31 mouse cellular contexts compared by ENCODE assay signal in the genomic region with DNA sequence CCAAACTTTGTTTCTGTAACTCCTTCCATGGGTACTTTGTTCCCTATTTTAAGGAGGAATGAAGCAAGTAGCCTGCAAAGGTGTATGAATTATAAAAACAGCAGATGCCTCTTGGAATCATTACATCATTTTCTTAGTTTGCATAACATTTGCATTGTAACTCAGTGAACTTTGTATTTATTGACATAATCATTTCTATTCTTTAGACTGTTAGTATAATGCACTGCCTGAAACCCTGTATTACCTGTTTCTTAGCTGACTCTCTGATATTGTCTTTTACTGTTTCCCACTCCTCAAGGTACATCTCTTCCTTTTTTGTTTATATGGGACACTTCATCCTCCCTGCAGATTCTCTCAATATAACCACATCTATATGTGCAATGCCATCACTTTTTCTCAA.
"Had no signal": no experiment of that assay in that cellular context is flagged by ENCODE, and none has a peak within 500 bp of the region (broad histone marks: within the 10 kb centered on the region; RNA-seq: fewer than 3 reads in every experiment).

No protein-coding gene starts in this region.

- H3K9ac ChIP-seq: limb, embryonic 12.5 days; limb, embryonic 13.5 days; limb, embryonic 15.5 days; liver, embryonic 12.5 days; liver, embryonic 13.5 days; liver, embryonic 14.5 days; liver, embryonic 15.5 days; liver, postnatal 0 days; lung, embryonic 14.5 days; lung, embryonic 15.5 days; midbrain, embryonic 12.5 days; midbrain, embryonic 13.5 days; midbrain, embryonic 15.5 days had no signal

- H3K27ac ChIP-seq: limb, embryonic 10.5 days; limb, embryonic 12.5 days; limb, embryonic 13.5 days; limb, embryonic 15.5 days; liver, embryonic 12.5 days; liver, embryonic 13.5 days; liver, embryonic 14.5 days; liver, embryonic 15.5 days; lung, embryonic 15.5 days; macrophage; midbrain, embryonic 10.5 days; midbrain, embryonic 12.5 days; midbrain, embryonic 13.5 days; midbrain, embryonic 15.5 days had no signal

- DNase-seq: left cerebral cortex, postnatal 4 days; liver; liver, embryonic 13.5 days; liver, postnatal 0 days; lung, adult 18-20 months; lung, adult 2 months; lung, embryonic 14.5 days; lung, postnatal 10 days; lung, postnatal 14 days; lung, postnatal 36 days; lung, postnatal 4 days; midbrain, embryonic 14.5 days had no signal

- H3K27me3 ChIP-seq: limb, embryonic 12.5 days; limb, embryonic 13.5 days; limb, embryonic 15.5 days; liver, embryonic 12.5 days; liver, embryonic 13.5 days; liver, embryonic 15.5 days; lung, embryonic 15.5 days; megakaryocyte, embryonic 14.5 days; midbrain, embryonic 12.5 days; midbrain, embryonic 13.5 days; midbrain, embryonic 15.5 days had no signal

- H3K9me3 ChIP-seq: limb, embryonic 10.5 days; limb, embryonic 12.5 days; limb, embryonic 13.5 days; limb, embryonic 15.5 days; liver, embryonic 12.5 days; liver, embryonic 13.5 days; liver, embryonic 15.5 days; lung, embryonic 15.5 days; megakaryocyte, embryonic 14.5 days; midbrain, embryonic 10.5 days; midbrain, embryonic 12.5 days; midbrain, embryonic 13.5 days; midbrain, embryonic 15.5 days had no signal

- H3K4me2 ChIP-seq: limb, embryonic 12.5 days; limb, embryonic 13.5 days; limb, embryonic 15.5 days; liver, embryonic 11.5 days; liver, embryonic 12.5 days; liver, embryonic 13.5 days; liver, embryonic 15.5 days; lung, embryonic 14.5 days; lung, embryonic 15.5 days; midbrain, embryonic 11.5 days; midbrain, embryonic 12.5 days; midbrain, embryonic 13.5 days; midbrain, embryonic 15.5 days had no signal

- H3K4me1 ChIP-seq: limb, embryonic 10.5 days; limb, embryonic 12.5 days; limb, embryonic 13.5 days; limb, embryonic 15.5 days; liver, embryonic 13.5 days; liver, embryonic 15.5 days; lung, embryonic 15.5 days; midbrain, embryonic 10.5 days; midbrain, embryonic 12.5 days; midbrain, embryonic 13.5 days; midbrain, embryonic 15.5 days had no signal

- ATAC-seq: liver, embryonic 12.5 days; liver, postnatal 0 days; lung, postnatal 0 days; midbrain, embryonic 13.5 days; midbrain, embryonic 15.5 days; midbrain, embryonic 16.5 days had no signal

- H3K4me3 ChIP-seq: limb, embryonic 10.5 days; limb, embryonic 12.5 days; limb, embryonic 13.5 days; limb, embryonic 15.5 days; liver, embryonic 12.5 days; liver, embryonic 13.5 days; liver, embryonic 15.5 days; lung, embryonic 15.5 days; megakaryocyte, embryonic 14.5 days; midbrain, embryonic 10.5 days; midbrain, embryonic 12.5 days; midbrain, embryonic 13.5 days; midbrain, embryonic 15.5 days; myocyte had no signal

- H3K36me3 ChIP-seq: limb, embryonic 10.5 days; limb, embryonic 12.5 days; limb, embryonic 13.5 days; limb, embryonic 15.5 days; liver, embryonic 12.5 days; liver, embryonic 13.5 days; liver, embryonic 15.5 days; lung, embryonic 15.5 days; midbrain, embryonic 10.5 days; midbrain, embryonic 12.5 days; midbrain, embryonic 13.5 days; midbrain, embryonic 15.5 days had no signal
